Mouse (Mus musculus) midbrain, embryonic 14.5 days (tissue): ENCODE results near the gene Lcn4. TPM values are rescaled to one million over a fixed set of nuclear protein-coding genes. Genes with fewer than 3 reads are reported as not detected.

Experiments used
- ATAC-seq: fragments of 200-750 bp; cut with Nextera tagmentation; 2 replicates; pipeline ENCODE4 v1.8.0; 2017; ENCODE audit warnings: moderate number of reproducible peaks, moderate library complexity; ENCODE audit not compliant: low FRiP score, low TSS enrichment
- DNase-seq: peaks from one replicate; pipeline ENCODE4 v3.0.0-alpha.2; 2015
- H3K27ac ChIP-seq: fragments of 300-500 bp; sonication (generic); replicated peaks from 2 replicates; pipeline ENCODE4 v1.5.1; 2014; ENCODE audit warnings: mild to moderate bottlenecking, low read depth, low read length, moderate library complexity
- H3K27me3 ChIP-seq: fragments of 300-500 bp; sonication (generic); 2 replicates; pipeline ENCODE4 v1.6.1; 2014; ENCODE audit warnings: low read length, control low read depth, mixed read lengths; ENCODE audit not compliant: control insufficient read depth, insufficient read depth
- H3K36me3 ChIP-seq: fragments of 300-500 bp; sonication (generic); 2 replicates; pipeline ENCODE4 v1.6.1; 2014; ENCODE audit warnings: low read length, control low read depth; ENCODE audit not compliant: control insufficient read depth, insufficient read depth
- H3K4me1 ChIP-seq: fragments of 300-500 bp; sonication (generic); 2 replicates; pipeline ENCODE4 v1.6.1; 2014; ENCODE audit warnings: mild to moderate bottlenecking, antibody characterized with exemption, low read length, control low read depth; ENCODE audit not compliant: control insufficient read depth, insufficient read depth
- H3K4me2 ChIP-seq: fragments of 300-500 bp; sonication (generic); 2 replicates; pipeline ENCODE4 v1.6.1; 2014; ENCODE audit warnings: mild to moderate bottlenecking, low read length, moderate library complexity
- H3K4me3 ChIP-seq: fragments of 300-500 bp; sonication (generic); replicated peaks from 2 replicates; pipeline ENCODE4 v1.5.1; 2014; ENCODE audit warnings: low read depth, low read length
- H3K9ac ChIP-seq: fragments of 300-500 bp; sonication (generic); replicated peaks from 2 replicates; pipeline ENCODE4 v1.6.1; 2014; ENCODE audit warnings: mild to moderate bottlenecking, low read length, moderate library complexity
- H3K9me3 ChIP-seq: fragments of 300-500 bp; sonication (generic); 2 replicates; pipeline ENCODE4 v1.6.1; 2016; ENCODE audit warnings: low read length, control low read depth, mixed read lengths; ENCODE audit not compliant: control insufficient read depth
- WGBS: fragments of 180-500 bp; shearing (Covaris S2); extraction: QIAGEN DNeasy Blood & Tissue Kit; methylation state at CpG from one replicate; pipeline ENCODE4 v1.1.7; 2014; 5-methylcytosine and 5-hydroxymethylcytosine counted together
- polyA plus RNA-seq: library from polyadenylated mRNA; unstranded; fragments of >200 nt; fragmentation: Nextera tagmentation; extraction: Ambion mirVana; gene quantifications from 2 replicates; pipeline ENCODE4 v1.2.1, GENCODE M21; 2014

The Lcn4 gene
- polyA plus RNA-seq, 1 experiment from 2014 or later: not detected

DNA sequence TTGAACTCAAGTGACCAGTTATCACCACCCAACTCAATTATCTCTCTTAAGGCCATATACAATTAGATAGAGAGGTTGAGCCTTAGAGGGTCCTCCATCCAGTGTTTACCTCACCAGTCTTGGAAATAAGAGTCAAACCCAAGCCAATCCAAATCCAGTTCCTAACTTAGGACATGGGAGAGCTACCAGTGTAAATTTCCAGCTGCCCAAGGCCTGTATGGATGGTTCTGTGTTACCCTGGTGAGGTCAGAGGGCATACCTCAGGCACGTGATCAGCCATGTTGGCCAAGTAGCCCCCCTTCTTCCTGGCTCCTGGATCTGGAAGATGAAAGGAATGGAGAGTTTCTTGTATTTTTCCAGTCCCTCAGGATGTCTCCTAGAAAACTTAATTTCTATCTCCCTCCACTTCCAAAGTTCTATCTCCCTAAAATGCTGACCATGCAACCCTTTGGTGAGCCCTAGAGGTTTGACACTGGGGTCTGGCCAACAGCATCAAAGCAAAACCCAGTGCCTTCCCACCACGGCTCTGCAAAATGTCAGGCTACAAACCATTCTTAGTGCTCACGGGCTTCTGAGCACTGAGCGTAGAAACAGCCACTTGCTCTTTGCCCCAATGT, 33.7 kb downstream of the Lcn4 start:
- 87% methylated on average over 4 of the region's 4 CpGs for WGBS
- H3K9ac ChIP-seq: no peak overlapping the region
- H3K4me3 ChIP-seq: no peak overlapping the region
- no peak for DNase-seq
- H3K4me1 ChIP-seq: peaks cover 26% of the 10 kb centered on the region
- H3K9me3 ChIP-seq: no peaks in the 10 kb centered on the region
- H3K27ac ChIP-seq: no peak overlapping the region
- H3K36me3 ChIP-seq: peaks cover 50% of the 10 kb centered on the region
- no peaks in the 10 kb centered on the region for H3K27me3 ChIP-seq
- ATAC-seq: no peak
- no peak overlapping the region for H3K4me2 ChIP-seq

DNA sequence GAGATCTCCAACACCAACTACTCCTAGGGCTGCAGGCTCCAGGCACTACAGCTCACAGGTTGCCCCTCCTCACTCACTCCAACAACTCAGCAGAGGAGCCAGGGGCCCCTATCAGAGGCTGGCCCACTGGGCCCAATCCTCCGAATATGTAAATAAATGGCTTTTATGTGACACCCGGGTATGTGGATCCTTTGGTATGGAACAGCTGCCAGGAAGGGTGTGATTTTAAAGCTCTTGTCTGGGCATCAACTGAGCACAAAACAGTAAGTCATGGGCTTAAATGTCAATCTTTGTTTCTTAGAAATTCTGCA, 34.8 kb downstream of the Lcn4 start:
- no peaks in the 10 kb centered on the region for H3K9me3 ChIP-seq
- no peak overlapping the region for H3K27ac ChIP-seq
- H3K4me3 ChIP-seq: no peak overlapping the region
- 54% methylated on average over 2 of the region's 2 CpGs for WGBS
- ATAC-seq (no peak), DNase-seq (no peak)
- H3K4me2 ChIP-seq: no peak overlapping the region
- no peak overlapping the region for H3K9ac ChIP-seq
- H3K36me3 ChIP-seq: peaks cover 54% of the 10 kb centered on the region
- peaks cover 28% of the 10 kb centered on the region for H3K4me1 ChIP-seq
- no peaks in the 10 kb centered on the region for H3K27me3 ChIP-seq

DNA sequence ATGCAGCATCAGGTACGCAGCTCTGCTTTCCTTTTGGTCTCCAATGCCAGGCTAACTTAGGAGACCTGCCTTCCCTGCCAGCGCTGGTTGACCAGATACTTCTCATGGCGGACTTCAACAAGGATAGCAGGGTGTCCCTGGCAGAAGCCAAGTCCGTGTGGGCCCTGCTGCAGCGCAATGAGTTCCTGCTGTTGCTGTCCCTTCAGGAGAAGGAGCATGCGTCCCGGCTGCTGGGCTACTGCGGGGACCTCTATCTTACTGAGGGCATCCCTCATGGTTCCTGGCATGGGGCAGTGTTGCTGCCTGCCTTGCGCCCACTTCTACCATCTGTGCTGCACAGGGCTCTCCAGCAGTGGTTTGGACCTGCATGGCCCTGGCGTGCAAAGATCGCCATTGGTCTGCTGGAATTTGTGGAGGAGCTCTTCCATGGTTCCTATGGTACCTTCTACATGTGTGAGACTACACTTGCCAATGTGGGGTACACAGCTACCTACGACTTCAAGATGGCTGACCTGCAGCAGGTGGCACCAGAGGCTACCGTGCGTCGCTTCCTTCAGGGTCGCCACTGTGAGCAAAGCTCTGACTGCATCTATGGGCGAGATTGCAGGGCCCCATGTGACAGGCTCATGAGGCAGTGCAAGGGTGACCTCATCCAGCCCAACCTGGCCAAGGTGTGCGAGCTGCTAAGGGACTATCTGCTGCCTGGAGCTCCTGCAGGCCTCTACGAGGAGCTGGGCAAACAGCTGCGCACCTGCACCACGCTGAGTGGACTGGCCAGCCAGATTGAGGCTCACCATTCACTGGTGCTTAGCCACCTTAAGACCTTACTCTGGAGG, 35.4 kb downstream of the Lcn4 start:
- H3K27me3 ChIP-seq: no peaks in the 10 kb centered on the region
- no peak for ATAC-seq
- no peak overlapping the region for H3K4me2 ChIP-seq
- peaks cover 54% of the 10 kb centered on the region for H3K36me3 ChIP-seq
- H3K9me3 ChIP-seq: no peaks in the 10 kb centered on the region
- no peak overlapping the region for H3K27ac ChIP-seq
- H3K4me3 ChIP-seq: no peak overlapping the region
- peaks cover 31% of the 10 kb centered on the region for H3K4me1 ChIP-seq
- WGBS: 77% methylated on average over 21 of the region's 21 CpGs
- no peak overlapping the region for H3K9ac ChIP-seq
- no peak for DNase-seq

DNA sequence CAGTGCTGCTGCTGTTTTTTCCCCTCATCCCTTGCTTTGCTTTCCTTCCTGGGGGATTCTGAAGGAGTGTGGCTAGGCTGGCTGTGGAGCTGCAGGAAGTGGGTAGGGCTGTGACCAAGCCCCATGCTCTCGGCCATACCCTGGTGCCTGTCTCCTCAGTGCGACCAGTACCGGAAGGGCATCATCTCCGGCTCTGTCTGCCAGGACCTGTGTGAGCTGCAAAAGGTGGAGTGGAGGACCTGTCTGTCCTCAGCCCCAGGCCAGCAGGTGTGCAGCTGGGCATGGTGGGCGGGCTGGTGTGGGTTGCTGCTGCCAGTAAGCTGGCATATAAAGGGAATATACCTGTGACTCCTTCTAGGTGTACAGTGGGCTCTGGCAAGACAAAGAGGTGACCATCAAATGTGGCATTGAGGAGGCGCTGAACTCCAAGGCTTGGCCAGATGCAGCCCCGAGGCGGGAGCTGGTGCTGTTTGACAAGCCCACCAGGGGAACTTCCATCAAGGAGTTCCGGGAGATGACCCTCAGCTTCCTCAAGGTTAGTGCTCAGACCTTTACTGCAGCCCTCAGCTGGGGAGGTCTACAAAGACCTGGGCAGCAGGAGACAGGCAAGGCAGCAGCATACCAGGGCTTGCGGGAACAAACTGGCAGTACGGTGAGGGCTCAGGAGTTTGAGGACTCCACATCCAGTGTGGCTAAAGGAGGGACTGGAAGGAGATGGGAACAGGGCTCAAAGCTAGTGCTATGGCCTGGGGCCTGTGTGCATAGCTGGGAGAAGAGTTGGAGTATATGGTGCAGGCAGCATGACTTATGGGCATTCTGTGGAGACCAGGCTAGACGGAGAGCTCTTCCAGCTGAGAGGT, 36.2 kb downstream of the Lcn4 start:
- Histone ChIP-seq H3K4me2 (no peak overlapping the region), H3K4me1 (peaks cover 40% of the 10 kb centered on the region), H3K4me3 (no peak overlapping the region), H3K36me3 (peaks cover 54% of the 10 kb centered on the region), H3K9ac (no peak overlapping the region), H3K27me3 (no peaks in the 10 kb centered on the region), H3K27ac (no peak overlapping the region), H3K9me3 (no peaks in the 10 kb centered on the region)
- no peak for ATAC-seq
- no peak for DNase-seq
- 75% methylated on average over 12 of the region's 12 CpGs for WGBS

DNA sequence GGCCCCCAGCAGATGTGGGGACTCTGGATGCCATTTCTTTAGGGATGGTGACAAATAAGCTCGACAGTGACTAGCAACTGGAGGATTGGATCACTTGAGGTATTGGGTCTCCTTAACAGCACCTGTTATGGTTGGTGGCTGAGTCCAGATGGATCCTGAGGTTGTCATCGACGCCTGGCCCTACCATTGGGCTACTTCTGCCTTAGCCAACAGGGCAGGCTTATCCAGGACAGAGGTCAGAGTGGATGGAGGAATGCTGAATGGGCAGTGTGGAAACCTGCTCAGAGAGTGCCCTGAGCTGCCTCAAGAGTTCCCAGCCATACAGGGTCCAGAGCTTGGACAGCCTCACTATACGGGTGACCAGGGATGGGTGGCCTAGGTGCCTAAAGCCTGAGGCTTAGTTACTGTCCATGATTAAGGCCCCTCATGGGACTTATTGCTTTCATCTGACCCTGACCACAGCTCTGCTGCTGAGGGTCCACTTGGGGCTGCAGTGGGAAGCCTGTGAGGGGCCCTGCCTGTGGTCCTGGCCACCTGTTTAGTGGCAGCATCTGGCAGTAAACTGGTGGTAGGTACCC, 37.0 kb downstream of the Lcn4 start:
- H3K9ac ChIP-seq: 0 out of 2 replicates have a peak overlapping the region, but pooled peaks have one; percentile 0
- no peak overlapping the region for H3K4me2 ChIP-seq
- ATAC-seq (no peak), DNase-seq (no peak)
- H3K27me3 ChIP-seq: no peaks in the 10 kb centered on the region
- WGBS: 59% methylated on average over 4 of the region's 4 CpGs
- H3K4me3 ChIP-seq: no peak overlapping the region
- peaks cover 54% of the 10 kb centered on the region for H3K36me3 ChIP-seq
- peaks cover 47% of the 10 kb centered on the region for H3K4me1 ChIP-seq
- H3K9me3 ChIP-seq: no peaks in the 10 kb centered on the region
- no peak overlapping the region for H3K27ac ChIP-seq

DNA sequence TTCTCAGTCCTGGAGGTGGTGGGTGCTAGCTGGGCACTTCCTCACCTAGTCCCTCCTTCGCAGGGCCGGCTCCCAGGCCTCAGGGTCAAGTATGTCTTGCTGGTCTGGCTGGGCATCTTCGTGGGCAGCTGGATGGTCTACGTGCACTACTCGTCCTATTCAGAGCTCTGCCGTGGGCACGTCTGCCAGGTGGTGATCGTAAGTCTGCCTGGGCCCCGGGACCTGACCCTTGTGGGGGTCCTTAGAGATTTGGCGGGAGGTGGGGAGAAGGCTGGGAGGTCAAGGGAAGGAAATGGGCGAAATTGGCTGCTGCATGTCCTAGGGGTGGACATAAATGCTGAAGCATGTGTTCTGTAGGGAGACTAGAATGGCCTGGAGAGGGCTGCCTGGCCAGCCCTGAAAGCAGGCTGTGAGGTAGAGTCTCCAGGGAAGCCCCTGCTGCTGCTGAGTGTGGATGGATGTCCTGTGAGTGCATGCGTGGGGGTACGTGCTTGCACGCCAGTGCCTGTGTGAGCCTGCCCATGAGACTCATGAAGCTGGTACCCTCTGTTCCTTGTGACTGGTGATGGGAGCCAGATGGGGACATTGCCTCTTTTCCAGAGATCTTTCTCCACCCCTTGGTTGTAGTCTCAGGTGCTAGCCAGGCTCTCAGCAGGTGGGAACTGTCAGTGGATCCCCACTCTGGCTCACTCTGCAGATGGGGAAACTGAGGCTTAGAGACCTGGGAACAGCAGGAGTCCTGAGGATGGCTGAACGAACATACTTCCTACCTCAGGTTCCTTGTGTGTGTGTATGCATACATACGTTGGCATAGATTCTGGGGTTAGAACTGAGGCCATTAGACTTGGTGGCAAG, 38.3 kb downstream of the Lcn4 start:
- Histone ChIP-seq H3K36me3 (peaks cover 47% of the 10 kb centered on the region), H3K27me3 (no peaks in the 10 kb centered on the region), H3K9ac (peak overlapping the region; percentile 20; the same call in 1 of the 2 replicates), H3K4me3 (no peak overlapping the region), H3K9me3 (no peaks in the 10 kb centered on the region), H3K27ac (no peak overlapping the region), H3K4me2 (no peak overlapping the region), H3K4me1 (peaks cover 38% of the 10 kb centered on the region)
- no peak for DNase-seq
- WGBS: 85% methylated on average over 16 of the region's 16 CpGs
- ATAC-seq: no peak

DNA sequence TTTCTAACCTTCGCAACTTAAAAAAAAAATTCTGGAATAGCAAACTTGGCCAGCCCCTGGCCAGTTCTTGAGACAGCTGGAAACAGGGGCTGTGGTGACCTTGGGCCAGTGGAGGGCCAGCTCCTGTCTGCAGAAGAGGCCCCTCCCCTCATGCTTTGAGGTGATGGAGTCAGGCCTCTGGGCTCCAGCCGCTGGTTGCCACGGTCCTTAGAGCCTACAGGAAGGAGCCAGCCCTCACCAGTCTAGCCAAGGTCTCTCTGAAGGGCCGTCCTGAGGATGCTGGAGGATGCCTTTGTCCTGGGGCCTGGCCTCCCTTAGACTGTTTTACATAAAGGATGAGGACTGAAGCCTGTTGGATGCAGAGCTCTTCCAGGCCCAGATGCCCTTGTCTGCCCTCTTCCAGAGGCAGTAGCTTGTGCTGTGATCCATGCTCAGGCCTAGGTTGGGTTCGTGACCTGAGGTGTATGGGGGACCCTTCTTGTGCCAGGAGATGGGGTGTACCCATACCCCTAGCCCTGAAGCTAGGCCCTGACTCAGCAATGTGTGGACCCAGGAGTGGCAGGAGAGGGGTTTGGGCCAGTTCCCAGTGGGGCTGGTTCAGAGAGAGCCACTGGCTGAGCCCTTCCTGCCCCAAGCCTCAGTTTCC, 42.2 kb downstream of the Lcn4 start:
- WGBS: 14% methylated on average over 5 of the region's 5 CpGs
- Histone ChIP-seq H3K4me1 (peaks cover 38% of the 10 kb centered on the region), H3K36me3 (peaks cover 8% of the 10 kb centered on the region), H3K9me3 (no peaks in the 10 kb centered on the region), H3K4me3 (peak overlapping the region; percentile 68), H3K9ac (peak overlapping the region; percentile 94), H3K27ac (peak overlapping the region; percentile 85), H3K27me3 (no peaks in the 10 kb centered on the region), H3K4me2 (peak overlapping the region; percentile 80)
- peak; percentile 53 for DNase-seq
- ATAC-seq: peak; percentile 63
